Mouse (Mus musculus) left cerebral cortex, adult 6 months (tissue): Measurements from ENCODE around the gene Nfyb. TPM values are rescaled to one million over a fixed set of nuclear protein-coding genes. Genes with fewer than 3 reads are reported as not detected.

ENCODE experiments used
- long read RNA-seq, 2 experiments: library from polyadenylated mRNA; unstranded; transcript quantifications; one replicate each; pipeline ENCODE4 v2.0.0; 2019 to 2020
- polyA plus RNA-seq: library from polyadenylated mRNA; unstranded; fragments of <200 nt; fragmentation: Nextera tagmentation; gene quantifications from 2 replicates; pipeline ENCODE4 v1.2.3, GENCODE M21; 2021

Nfyb gene
- 19.8 and 23.2 TPM in 2 replicates for polyA plus RNA-seq
- long read RNA-seq, experiment 1, transcript Nfyb-204 (8 exons, 2,554 nt) = major isoform, 86 of 121 reads
- long read RNA-seq, experiment 1, partial matches to known transcripts = 15 of 121 reads
- long read RNA-seq, experiment 1, other reads (novel, unspliced or antisense) = 20 of 121 reads
- long read RNA-seq, experiment 2, transcript Nfyb-204 (8 exons, 2,554 nt) = major isoform, 14 of 34 reads
- long read RNA-seq, experiment 2, partial matches to known transcripts = 15 of 34 reads
- long read RNA-seq, experiment 2, other reads (novel, unspliced or antisense) = 5 of 34 reads

GRCm38 (mm10) chr10:82763840-82764631 lies at the start of gene Nfyb:
Gene Nfyb (minus strand): TSS chr10:82764144.

Other genes with a start within 250 kb of the Nfyb start
- gene 1190007I07Rik, start 140.9 kb downstream of the Nfyb start, polyA plus RNA-seq = 48.7 and 51.3 TPM in 2 replicates
- gene Tdg, start 134.3 kb downstream of the Nfyb start, polyA plus RNA-seq = 23.9 and 29.4 TPM in 2 replicates
- 11.9 and 16.2 TPM in 2 replicates for gene Glt8d2, start 73.5 kb downstream of the Nfyb start, polyA plus RNA-seq
- 14.7 and 17.3 TPM in 2 replicates for gene Hcfc2, start 68.0 kb downstream of the Nfyb start, polyA plus RNA-seq
- gene Txnrd1, start 69.8 kb upstream of the Nfyb start, polyA plus RNA-seq = 13.1 and 26.3 TPM in 2 replicates
- gene Eid3, start 102.5 kb upstream of the Nfyb start, polyA plus RNA-seq = 0.14 TPM in 1 of 2 replicates, not detected in the other
- gene Chst11, start 221.4 kb upstream of the Nfyb start, polyA plus RNA-seq = 3.4 and 3.8 TPM in 2 replicates